Mouse (Mus musculus): Measurements from ENCODE around the gene Fem1a. TPM values are rescaled to one million over a fixed set of nuclear protein-coding genes. Genes with fewer than 3 reads are reported as not detected.

Fem1a gene
- total RNA-seq (2017) = 22.2 and 23.8 TPM in 2 replicates

- peak; percentile 84 for ATAC-seq (ENCODE audit: extremely low read depth, insufficient number of reproducible peaks, low FRiP score, poor library complexity, severe bottlenecking)
These were observed at the start of gene Fem1a for GRCm38 (mm10) chr17:56256239-56256881. Gene Fem1a (plus strand): TSS chr17:56256810.

GRCm38 (mm10) chr17:56206986-56207674 lies 49.5 kb upstream of the Fem1a start:
- ATAC-seq (ENCODE audit: extremely low read depth, insufficient number of reproducible peaks, low FRiP score, poor library complexity, severe bottlenecking) = no peak

GRCm38 (mm10) chr17:56207963-56208530 lies 48.6 kb upstream of the Fem1a start:
- ATAC-seq (ENCODE audit: extremely low read depth, insufficient number of reproducible peaks, low FRiP score, poor library complexity, severe bottlenecking) = no peak

- ATAC-seq (ENCODE audit: extremely low read depth, insufficient number of reproducible peaks, low FRiP score, poor library complexity, severe bottlenecking) = no peak
These were observed 47.8 kb upstream of the Fem1a start for GRCm38 (mm10) chr17:56208821-56209220.

GRCm38 (mm10) chr17:56211090-56211489 lies 45.5 kb upstream of the Fem1a start:
- no peak for ATAC-seq (ENCODE audit: extremely low read depth, insufficient number of reproducible peaks, low FRiP score, poor library complexity, severe bottlenecking)

- no peak for ATAC-seq (ENCODE audit: extremely low read depth, insufficient number of reproducible peaks, low FRiP score, poor library complexity, severe bottlenecking)
These were observed 43.9 kb upstream of the Fem1a start for GRCm38 (mm10) chr17:56212676-56213075.

- ATAC-seq (ENCODE audit: extremely low read depth, insufficient number of reproducible peaks, low FRiP score, poor library complexity, severe bottlenecking) = no peak
These were observed 42.4 kb upstream of the Fem1a start for GRCm38 (mm10) chr17:56214229-56214628.

- ATAC-seq (ENCODE audit: extremely low read depth, insufficient number of reproducible peaks, low FRiP score, poor library complexity, severe bottlenecking) = no peak
These were observed 38.9 kb upstream of the Fem1a start for GRCm38 (mm10) chr17:56217670-56218069.

GRCm38 (mm10) chr17:56218377-56219191 lies 38.0 kb upstream of the Fem1a start, which contains the start of gene Dpp9:
Gene Dpp9 (minus strand): TSS chr17:56218905.
- ATAC-seq (ENCODE audit: extremely low read depth, insufficient number of reproducible peaks, low FRiP score, poor library complexity, severe bottlenecking) = peak; percentile 97

- no peak for ATAC-seq (ENCODE audit: extremely low read depth, insufficient number of reproducible peaks, low FRiP score, poor library complexity, severe bottlenecking)
These were observed 37.4 kb upstream of the Fem1a start for GRCm38 (mm10) chr17:56219251-56219650.

- ATAC-seq (ENCODE audit: extremely low read depth, insufficient number of reproducible peaks, low FRiP score, poor library complexity, severe bottlenecking) = no peak
These were observed 36.8 kb upstream of the Fem1a start for GRCm38 (mm10) chr17:56219805-56220204.

- ATAC-seq (ENCODE audit: extremely low read depth, insufficient number of reproducible peaks, low FRiP score, poor library complexity, severe bottlenecking) = no peak
These were observed 31.7 kb upstream of the Fem1a start for GRCm38 (mm10) chr17:56224916-56225315.

GRCm38 (mm10) chr17:56226566-56226965 lies 30.0 kb upstream of the Fem1a start:
- ATAC-seq (ENCODE audit: extremely low read depth, insufficient number of reproducible peaks, low FRiP score, poor library complexity, severe bottlenecking) = no peak

- no peak for ATAC-seq (ENCODE audit: extremely low read depth, insufficient number of reproducible peaks, low FRiP score, poor library complexity, severe bottlenecking)
These were observed 26.7 kb upstream of the Fem1a start for GRCm38 (mm10) chr17:56229943-56230342.

- no peak for ATAC-seq (ENCODE audit: extremely low read depth, insufficient number of reproducible peaks, low FRiP score, poor library complexity, severe bottlenecking)
These were observed 23.2 kb upstream of the Fem1a start for GRCm38 (mm10) chr17:56233389-56233788.

- no peak for ATAC-seq (ENCODE audit: extremely low read depth, insufficient number of reproducible peaks, low FRiP score, poor library complexity, severe bottlenecking)
These were observed 22.7 kb upstream of the Fem1a start for GRCm38 (mm10) chr17:56233818-56234469.

GRCm38 (mm10) chr17:56241541-56242401 lies 14.8 kb upstream of the Fem1a start:
- peak; percentile 76; the same call in 1 of the 2 replicates for ATAC-seq (ENCODE audit: extremely low read depth, insufficient number of reproducible peaks, low FRiP score, poor library complexity, severe bottlenecking)

- ATAC-seq (ENCODE audit: extremely low read depth, insufficient number of reproducible peaks, low FRiP score, poor library complexity, severe bottlenecking) = no peak
These were observed 11.0 kb upstream of the Fem1a start for GRCm38 (mm10) chr17:56245608-56246007.
